Mouse (Mus musculus): ENCODE data around the gene Sfr1. TPM values are rescaled to one million over a fixed set of nuclear protein-coding genes. Genes with fewer than 3 reads are reported as not detected.

Sfr1 gene
- 230 and 232 TPM in 2 replicates for polyA plus RNA-seq (2015; fragmentation: Nextera tagmentation; extraction: Ambion mirVana)

- H3K4me2 ChIP-seq: peak within 1 kb of the TSS; percentile 75
- H3K27ac ChIP-seq: peak within 1 kb of the TSS; percentile 97
- peak; percentile 97 for ATAC-seq (ENCODE audit: borderline replicate concordance, extremely low read depth, low FRiP score, low TSS enrichment)
- peaks cover 34% of the 10 kb centered on the region for H3K36me3 ChIP-seq
- peak within 1 kb of the TSS; percentile 76 for H3K9ac ChIP-seq
- peak within 1 kb of the TSS; percentile 87 for H3K4me3 ChIP-seq
- WGBS: under 1% methylated on average over 69 of the region's 72 CpGs
- H3K9me3 ChIP-seq: no peaks in the 10 kb centered on the region
- H3K4me1 ChIP-seq: peaks cover 11% of the 10 kb centered on the region; the same call in 1 of the 2 replicates
- H3K27me3 ChIP-seq: no peaks in the 10 kb centered on the region
Measured at GRCm38 (mm10) chr19:47731071-47731881, at the start of gene Sfr1. Sfr1 (plus strand) TSS chr19:47731682.

- 57% methylated on average over 7 of the region's 7 CpGs for WGBS
- H3K36me3 ChIP-seq: no peaks in the 10 kb centered on the region
- no peak for ATAC-seq (ENCODE audit: borderline replicate concordance, extremely low read depth, low FRiP score, low TSS enrichment)
Measured at GRCm38 (mm10) chr19:47689592-47689991, 41.9 kb upstream of the Sfr1 start.

GRCm38 (mm10) chr19:47691994-47692393 lies 39.5 kb upstream of the Sfr1 start, which contains the start of gene Col17a1:
Col17a1 (minus strand) TSS chr19:47692094.
- Histone ChIP-seq H3K4me2 (no peak within 1 kb of the TSS), H3K9me3 (no peaks in the 10 kb centered on the region), H3K9ac (no peak within 1 kb of the TSS), H3K4me1 (no peaks in the 10 kb centered on the region), H3K36me3 (no peaks in the 10 kb centered on the region), H3K4me3 (no peak within 1 kb of the TSS), H3K27me3 (no peaks in the 10 kb centered on the region), H3K27ac (no peak within 1 kb of the TSS)
- no peak for ATAC-seq (ENCODE audit: borderline replicate concordance, extremely low read depth, low FRiP score, low TSS enrichment)
- 66% methylated on average over 6 of the region's 6 CpGs for WGBS

More at GRCm38 (mm10) chr19:47689592-47689991, 41.9 kb upstream of the Sfr1 start:
- Histone ChIP-seq H3K4me2 (no peak overlapping the region), H3K27ac (no peak overlapping the region), H3K4me3 (no peak overlapping the region), H3K4me1 (no peaks in the 10 kb centered on the region), H3K9ac (no peak overlapping the region), H3K27me3 (no peaks in the 10 kb centered on the region), H3K9me3 (no peaks in the 10 kb centered on the region)

- Histone ChIP-seq H3K27me3 (no peaks in the 10 kb centered on the region), H3K36me3 (no peaks in the 10 kb centered on the region), H3K27ac (no peak overlapping the region), H3K9me3 (no peaks in the 10 kb centered on the region), H3K4me1 (0 out of 2 replicates have a peak, but pooled peaks cover under 1% of the 10 kb centered on the region), H3K9ac (no peak overlapping the region), H3K4me2 (no peak overlapping the region), H3K4me3 (no peak overlapping the region)
- 77% methylated on average over 6 of the region's 6 CpGs for WGBS
- ATAC-seq (ENCODE audit: borderline replicate concordance, extremely low read depth, low FRiP score, low TSS enrichment): no peak
Measured at GRCm38 (mm10) chr19:47695725-47696124, 35.8 kb upstream of the Sfr1 start.

- no peaks in the 10 kb centered on the region for H3K36me3 ChIP-seq
- peaks cover 8% of the 10 kb centered on the region; the same call in 1 of the 2 replicates for H3K4me1 ChIP-seq
- no peaks in the 10 kb centered on the region for H3K27me3 ChIP-seq
- WGBS: 92% methylated on average over 8 of the region's 8 CpGs
- H3K9ac ChIP-seq: no peak overlapping the region
- no peaks in the 10 kb centered on the region for H3K9me3 ChIP-seq
- no peak for ATAC-seq (ENCODE audit: borderline replicate concordance, extremely low read depth, low FRiP score, low TSS enrichment)
- no peak overlapping the region for H3K4me3 ChIP-seq
- H3K27ac ChIP-seq: no peak overlapping the region
- no peak overlapping the region for H3K4me2 ChIP-seq
Measured at GRCm38 (mm10) chr19:47696411-47696810, 35.1 kb upstream of the Sfr1 start.

- H3K4me3 ChIP-seq: no peak overlapping the region
- H3K36me3 ChIP-seq: no peaks in the 10 kb centered on the region
- no peaks in the 10 kb centered on the region for H3K9me3 ChIP-seq
- peaks cover 10% of the 10 kb centered on the region; the same call in 1 of the 2 replicates for H3K4me1 ChIP-seq
- no peak overlapping the region for H3K9ac ChIP-seq
- H3K4me2 ChIP-seq: no peak overlapping the region
- H3K27me3 ChIP-seq: no peaks in the 10 kb centered on the region
- WGBS: 87% methylated on average over 11 of the region's 11 CpGs
- no peak overlapping the region for H3K27ac ChIP-seq
- ATAC-seq (ENCODE audit: borderline replicate concordance, extremely low read depth, low FRiP score, low TSS enrichment): no peak
Measured at GRCm38 (mm10) chr19:47697067-47697466, 34.4 kb upstream of the Sfr1 start.

- Histone ChIP-seq H3K4me1 (peaks cover 10% of the 10 kb centered on the region; the same call in 1 of the 2 replicates), H3K27ac (no peak overlapping the region), H3K9me3 (no peaks in the 10 kb centered on the region), H3K4me2 (no peak overlapping the region), H3K4me3 (no peak overlapping the region), H3K27me3 (no peaks in the 10 kb centered on the region), H3K9ac (no peak overlapping the region), H3K36me3 (no peaks in the 10 kb centered on the region)
- WGBS: 74% methylated on average over 9 of the region's 9 CpGs
- no peak for ATAC-seq (ENCODE audit: borderline replicate concordance, extremely low read depth, low FRiP score, low TSS enrichment)
Measured at GRCm38 (mm10) chr19:47698266-47698665, 33.2 kb upstream of the Sfr1 start.

GRCm38 (mm10) chr19:47699743-47700142 lies 31.7 kb upstream of the Sfr1 start:
- no peaks in the 10 kb centered on the region for H3K36me3 ChIP-seq
- H3K9ac ChIP-seq: no peak overlapping the region
- 31% methylated on average over 9 of the region's 9 CpGs for WGBS
- H3K9me3 ChIP-seq: no peaks in the 10 kb centered on the region
- H3K27me3 ChIP-seq: no peaks in the 10 kb centered on the region
- no peak overlapping the region for H3K27ac ChIP-seq
- H3K4me1 ChIP-seq: peaks cover 10% of the 10 kb centered on the region; the same call in 1 of the 2 replicates
- no peak overlapping the region for H3K4me2 ChIP-seq
- H3K4me3 ChIP-seq: no peak overlapping the region
- ATAC-seq (ENCODE audit: borderline replicate concordance, extremely low read depth, low FRiP score, low TSS enrichment): no peak

GRCm38 (mm10) chr19:47700509-47700908 lies 31.0 kb upstream of the Sfr1 start:
- no peaks in the 10 kb centered on the region for H3K36me3 ChIP-seq
- H3K27me3 ChIP-seq: no peaks in the 10 kb centered on the region
- H3K27ac ChIP-seq: no peak overlapping the region
- H3K4me3 ChIP-seq: no peak overlapping the region
- no peak overlapping the region for H3K4me2 ChIP-seq
- WGBS: 74% methylated on average over 8 of the region's 8 CpGs
- no peak for ATAC-seq (ENCODE audit: borderline replicate concordance, extremely low read depth, low FRiP score, low TSS enrichment)
- no peak overlapping the region for H3K9ac ChIP-seq
- H3K9me3 ChIP-seq: no peaks in the 10 kb centered on the region
- peaks cover 12% of the 10 kb centered on the region; the same call in 1 of the 2 replicates for H3K4me1 ChIP-seq

GRCm38 (mm10) chr19:47705080-47705771 lies 26.3 kb upstream of the Sfr1 start:
- H3K4me3 ChIP-seq: no peak overlapping the region
- no peaks in the 10 kb centered on the region for H3K27me3 ChIP-seq
- 62% methylated on average over 13 of the region's 13 CpGs for WGBS
- H3K27ac ChIP-seq: no peak overlapping the region
- no peaks in the 10 kb centered on the region for H3K36me3 ChIP-seq
- H3K9ac ChIP-seq: no peak overlapping the region
- H3K9me3 ChIP-seq: no peaks in the 10 kb centered on the region
- H3K4me1 ChIP-seq: peaks cover 14% of the 10 kb centered on the region; the same call in 1 of the 2 replicates
- no peak for ATAC-seq (ENCODE audit: borderline replicate concordance, extremely low read depth, low FRiP score, low TSS enrichment)
- H3K4me2 ChIP-seq: no peak overlapping the region

GRCm38 (mm10) chr19:47705772-47706309 lies 25.6 kb upstream of the Sfr1 start:
- Histone ChIP-seq H3K4me3 (no peak overlapping the region), H3K4me2 (no peak overlapping the region), H3K9me3 (no peaks in the 10 kb centered on the region), H3K27ac (no peak overlapping the region), H3K9ac (no peak overlapping the region), H3K4me1 (peaks cover 12% of the 10 kb centered on the region; the same call in 1 of the 2 replicates), H3K36me3 (no peaks in the 10 kb centered on the region), H3K27me3 (no peaks in the 10 kb centered on the region)
- ATAC-seq (ENCODE audit: borderline replicate concordance, extremely low read depth, low FRiP score, low TSS enrichment): no peak
- WGBS: 87% methylated on average over 8 of the region's 8 CpGs
